Mouse (Mus musculus): Measurements from ENCODE around the gene Rpl21. TPM values are rescaled to one million over a fixed set of nuclear protein-coding genes. Genes with fewer than 3 reads are reported as not detected.
A peak's percentile ranks its signal among the peaks of the same experiment; 100 is the strongest.

The Rpl21 gene
- 549 and 599 TPM in 2 replicates for polyA plus RNA-seq (2015; fragmentation: Nextera tagmentation; extraction: Ambion mirVana)

GRCm38 (mm10) chr5:146832769-146833448 lies at the start of gene Rpl21:
Rpl21 (plus strand) TSS chr5:146832890.
- peak; percentile 98 for ATAC-seq (replicated peaks; ENCODE audit: low FRiP score)
- under 1% methylated on average over 60 of the region's 60 CpGs for WGBS
- Histone ChIP-seq H3K9me3 (replicated peaks) (no peaks in the 10 kb centered on the region), H3K27me3 (no peaks in the 10 kb centered on the region), H3K4me3 (replicated peaks) (peak within 1 kb of the TSS; percentile 85), H3K36me3 (peaks cover 39% of the 10 kb centered on the region), H3K4me1 (peaks cover 24% of the 10 kb centered on the region), H3K9ac (peak within 1 kb of the TSS; percentile 97), H3K4me2 (peak within 1 kb of the TSS; percentile 75), H3K27ac (peak within 1 kb of the TSS; percentile 87)

DNA sequence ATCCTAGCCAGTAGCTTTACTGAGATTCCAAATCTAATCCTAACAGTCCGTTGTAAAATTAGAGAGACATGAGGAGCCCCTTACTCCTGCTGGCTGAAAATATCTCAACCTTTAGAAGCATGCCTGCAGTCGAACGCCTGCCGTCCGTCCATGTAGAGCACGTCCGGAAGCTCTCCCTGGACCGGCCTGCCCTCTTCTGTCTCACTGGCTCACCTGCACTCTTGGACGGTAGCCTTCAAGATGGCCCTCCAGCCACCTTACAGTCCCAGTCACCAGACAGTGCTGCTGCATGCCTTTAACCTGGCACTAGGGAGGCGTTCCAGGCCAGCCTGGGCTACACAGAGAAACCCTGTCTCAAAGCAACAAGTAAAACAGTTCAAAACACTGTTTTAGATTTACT lies 49.4 kb upstream of the Rpl21 start:
- Histone ChIP-seq H3K9me3 (replicated peaks) (no peaks in the 10 kb centered on the region), H3K4me1 (peaks cover 63% of the 10 kb centered on the region), H3K27ac (no peak overlapping the region), H3K4me2 (no peak overlapping the region), H3K9ac (no peak overlapping the region), H3K4me3 (replicated peaks) (no peak overlapping the region), H3K36me3 (peaks cover 8% of the 10 kb centered on the region; the same call in 1 of the 2 replicates), H3K27me3 (no peaks in the 10 kb centered on the region)
- 84% methylated on average over 10 of the region's 10 CpGs for WGBS
- no peak for ATAC-seq (replicated peaks; ENCODE audit: low FRiP score)

DNA sequence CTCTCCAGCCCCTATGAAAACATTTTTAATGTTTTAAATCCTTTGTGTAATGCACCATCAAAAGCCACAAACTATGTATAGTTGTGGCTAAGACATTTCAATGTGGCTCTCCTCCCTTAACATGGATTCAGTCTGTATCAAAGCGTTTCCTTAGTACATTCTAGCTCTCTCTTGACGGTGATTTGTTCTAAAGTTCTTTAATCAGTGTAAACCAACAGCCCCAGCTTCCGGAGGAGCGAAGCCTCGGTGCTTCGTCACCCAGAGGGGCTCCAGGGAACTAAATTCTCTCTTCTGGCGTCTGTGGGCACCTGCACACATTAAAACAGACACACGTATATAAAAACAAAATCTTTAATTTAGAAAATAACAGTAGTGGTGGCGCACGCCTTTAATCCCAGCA lies 48.8 kb upstream of the Rpl21 start:
- Histone ChIP-seq H3K4me2 (no peak overlapping the region), H3K4me3 (replicated peaks) (no peak overlapping the region), H3K9me3 (replicated peaks) (no peaks in the 10 kb centered on the region), H3K9ac (no peak overlapping the region), H3K4me1 (peaks cover 65% of the 10 kb centered on the region), H3K36me3 (peaks cover 8% of the 10 kb centered on the region; the same call in 1 of the 2 replicates), H3K27ac (no peak overlapping the region), H3K27me3 (no peaks in the 10 kb centered on the region)
- ATAC-seq (replicated peaks; ENCODE audit: low FRiP score): no peak
- WGBS: 91% methylated on average over 10 of the region's 10 CpGs

DNA sequence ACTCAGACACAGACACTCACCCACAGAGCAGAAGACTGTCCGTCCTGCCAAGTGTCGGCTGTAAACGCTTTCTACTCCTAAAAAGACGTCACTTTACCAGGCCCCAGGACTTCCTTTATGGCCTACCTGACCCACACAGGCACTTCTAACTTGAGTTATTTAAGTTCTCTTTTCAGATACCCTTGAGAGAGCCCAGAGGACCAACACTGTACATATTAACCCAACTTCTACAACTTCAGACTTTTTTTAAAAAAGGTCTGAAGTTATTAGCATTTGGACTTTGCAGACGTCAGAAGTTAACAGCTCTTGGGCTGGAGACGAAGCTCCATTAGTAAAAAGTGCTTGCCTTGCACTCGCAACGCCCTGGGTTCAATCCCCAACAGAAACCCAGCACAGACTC lies 46.6 kb upstream of the Rpl21 start:
- H3K36me3 ChIP-seq: peaks cover 8% of the 10 kb centered on the region; the same call in 1 of the 2 replicates
- H3K4me1 ChIP-seq: peaks cover 66% of the 10 kb centered on the region
- no peaks in the 10 kb centered on the region for H3K9me3 ChIP-seq (replicated peaks)
- no peak overlapping the region for H3K9ac ChIP-seq
- no peak overlapping the region for H3K4me2 ChIP-seq
- H3K4me3 ChIP-seq (replicated peaks): no peak overlapping the region
- ATAC-seq (replicated peaks; ENCODE audit: low FRiP score): no peak; the same call in 1 of the 2 replicates
- WGBS: 55% methylated on average over 8 of the region's 8 CpGs
- peak overlapping the region; percentile 76 for H3K27ac ChIP-seq
- H3K27me3 ChIP-seq: no peaks in the 10 kb centered on the region

GRCm38 (mm10) chr5:146789413-146789812 lies 43.3 kb upstream of the Rpl21 start:
- no peaks in the 10 kb centered on the region for H3K27me3 ChIP-seq
- no peak for ATAC-seq (replicated peaks; ENCODE audit: low FRiP score)
- H3K36me3 ChIP-seq: no peaks in the 10 kb centered on the region
- peaks cover 72% of the 10 kb centered on the region for H3K4me1 ChIP-seq
- no peak overlapping the region for H3K9ac ChIP-seq
- 44% methylated on average over 9 of the region's 9 CpGs for WGBS
- H3K27ac ChIP-seq: peak overlapping the region; percentile 76
- H3K9me3 ChIP-seq (replicated peaks): no peaks in the 10 kb centered on the region
- no peak overlapping the region for H3K4me3 ChIP-seq (replicated peaks)
- H3K4me2 ChIP-seq: 0 out of 2 replicates have a peak overlapping the region, but pooled peaks have one; percentile 3

DNA sequence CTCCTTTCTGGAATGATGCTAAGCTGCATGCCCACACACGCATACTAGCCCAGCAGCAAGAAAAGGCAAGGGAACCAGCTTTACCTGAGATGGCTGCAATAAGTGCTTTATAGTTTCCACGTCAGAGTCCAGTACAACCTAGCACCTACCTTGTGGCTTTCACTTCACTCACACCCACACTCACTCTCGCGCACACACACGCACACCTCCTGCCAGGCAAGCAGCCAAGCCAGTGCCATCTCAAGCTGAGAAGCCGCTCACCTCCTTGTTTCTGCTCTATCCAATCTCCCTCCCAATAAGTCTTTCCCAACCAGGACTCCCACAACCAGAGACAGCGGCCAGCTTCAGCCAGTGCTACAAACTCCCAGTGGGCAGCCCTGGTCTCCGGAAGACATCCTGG lies 41.7 kb upstream of the Rpl21 start:
- ATAC-seq (replicated peaks; ENCODE audit: low FRiP score): no peak

GRCm38 (mm10) chr5:146792140-146792791 lies 40.4 kb upstream of the Rpl21 start:
- Histone ChIP-seq H3K4me3 (replicated peaks) (peak overlapping the region; percentile 18; the same call in 1 of the 2 replicates), H3K9ac (0 out of 2 replicates have a peak overlapping the region, but pooled peaks have one; percentile 18), H3K27me3 (no peaks in the 10 kb centered on the region), H3K4me1 (peaks cover 59% of the 10 kb centered on the region), H3K36me3 (no peaks in the 10 kb centered on the region), H3K9me3 (replicated peaks) (no peaks in the 10 kb centered on the region), H3K4me2 (peak overlapping the region; percentile 65), H3K27ac (no peak overlapping the region)
- WGBS: 39% methylated on average over 7 of the region's 7 CpGs
- ATAC-seq (replicated peaks; ENCODE audit: low FRiP score): no peak

More for the DNA sequence above, 41.7 kb upstream of the Rpl21 start:
- Histone ChIP-seq H3K4me3 (replicated peaks) (no peak overlapping the region), H3K9me3 (replicated peaks) (no peaks in the 10 kb centered on the region), H3K4me2 (peak overlapping the region; percentile 16; the same call in 1 of the 2 replicates), H3K4me1 (peaks cover 68% of the 10 kb centered on the region), H3K27ac (peak overlapping the region; percentile 54; the same call in 1 of the 2 replicates), H3K9ac (0 out of 2 replicates have a peak overlapping the region, but pooled peaks have one; percentile 10), H3K36me3 (no peaks in the 10 kb centered on the region), H3K27me3 (no peaks in the 10 kb centered on the region)
- WGBS: 76% methylated on average over 8 of the region's 8 CpGs

DNA sequence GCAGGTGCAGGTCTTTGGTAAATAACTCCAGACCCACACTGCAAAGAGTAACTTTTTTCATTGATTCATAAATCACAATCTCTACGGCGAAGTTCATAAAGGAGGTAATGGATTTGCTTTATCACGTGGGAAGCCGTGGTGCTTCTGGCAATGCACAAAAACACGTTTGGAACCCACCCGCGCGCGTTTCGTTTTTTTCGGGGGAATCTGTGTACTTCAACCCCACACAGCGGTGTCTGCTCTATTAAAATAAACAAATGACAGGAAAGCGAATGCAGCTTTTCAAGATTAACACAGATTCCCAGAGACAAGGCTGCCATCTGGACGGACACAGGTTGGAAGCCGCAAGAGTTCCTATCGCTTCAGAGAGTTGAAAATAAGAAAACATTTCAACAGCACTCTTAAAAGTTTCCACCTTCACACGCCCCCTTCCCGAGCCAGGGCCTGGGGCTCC lies 39.0 kb upstream of the Rpl21 start:
- 2% methylated on average over 18 of the region's 18 CpGs for WGBS

DNA sequence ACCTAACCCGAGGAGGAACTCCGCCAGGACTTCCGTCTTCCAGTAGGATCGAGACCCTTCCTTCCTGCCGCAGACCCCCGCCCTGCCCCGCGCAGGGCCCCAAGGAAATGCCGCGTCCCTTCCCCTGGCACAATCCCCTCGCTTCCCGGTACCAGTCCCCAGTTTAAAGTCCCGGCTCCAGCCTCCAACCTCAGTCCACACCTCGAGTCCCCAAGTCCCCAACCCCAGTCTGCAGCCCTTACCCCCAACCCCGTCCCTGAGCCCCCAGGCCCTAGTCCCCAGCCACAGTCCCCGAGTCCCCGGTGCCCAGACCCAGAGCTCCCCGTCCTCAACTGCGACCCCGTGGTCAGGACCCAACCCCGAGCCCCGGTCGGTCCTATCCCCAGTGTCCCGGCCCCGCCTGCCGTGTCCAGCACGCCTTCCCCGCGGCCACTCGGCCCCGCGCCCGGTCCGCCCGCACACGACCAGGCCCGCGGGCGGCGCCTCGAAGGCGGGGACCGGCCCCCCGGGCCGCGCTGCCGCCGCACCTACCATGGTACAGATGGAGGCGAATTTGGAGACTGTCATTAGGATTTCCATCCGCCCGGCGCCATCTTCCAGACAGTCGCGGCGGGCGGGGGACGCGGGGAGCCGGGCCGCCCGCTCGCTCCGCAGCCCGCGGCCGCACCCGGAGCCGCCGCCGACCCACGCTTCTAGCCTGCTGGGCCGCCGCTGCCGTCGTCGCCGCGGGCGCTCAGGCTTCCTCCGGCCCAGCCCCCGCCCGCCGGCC lies 38.4 kb upstream of the Rpl21 start:
- peak overlapping the region; percentile 90 for H3K27ac ChIP-seq

More for the DNA sequence above, 39.0 kb upstream of the Rpl21 start:
- H3K4me1 ChIP-seq: peaks cover 59% of the 10 kb centered on the region
- no peak for ATAC-seq (replicated peaks; ENCODE audit: low FRiP score)
- peak overlapping the region; percentile 94 for H3K9ac ChIP-seq
- H3K36me3 ChIP-seq: no peaks in the 10 kb centered on the region
- H3K4me3 ChIP-seq (replicated peaks): peak overlapping the region; percentile 98
- H3K27me3 ChIP-seq: no peaks in the 10 kb centered on the region
- peak overlapping the region; percentile 90 for H3K27ac ChIP-seq
- peak overlapping the region; percentile 65 for H3K4me2 ChIP-seq
- H3K9me3 ChIP-seq (replicated peaks): no peaks in the 10 kb centered on the region

GRCm38 (mm10) chr5:146794853-146795252 lies 37.8 kb upstream of the Rpl21 start, which contains the start of gene Usp12:
Usp12 (minus strand) TSS chr5:146795006.
- peak; percentile 97 for ATAC-seq (replicated peaks; ENCODE audit: low FRiP score)
- Histone ChIP-seq H3K9ac (peak within 1 kb of the TSS; percentile 94), H3K4me3 (replicated peaks) (peak within 1 kb of the TSS; percentile 98), H3K36me3 (no peaks in the 10 kb centered on the region), H3K4me2 (peak within 1 kb of the TSS; percentile 65), H3K27me3 (no peaks in the 10 kb centered on the region), H3K4me1 (peaks cover 47% of the 10 kb centered on the region), H3K27ac (peak within 1 kb of the TSS; percentile 90), H3K9me3 (replicated peaks) (no peaks in the 10 kb centered on the region)
- WGBS: under 1% methylated on average over 45 of the region's 51 CpGs

More for the DNA sequence above, 38.4 kb upstream of the Rpl21 start:
- Histone ChIP-seq H3K4me3 (replicated peaks) (peak overlapping the region; percentile 98), H3K4me1 (peaks cover 53% of the 10 kb centered on the region), H3K9me3 (replicated peaks) (no peaks in the 10 kb centered on the region), H3K4me2 (peak overlapping the region; percentile 65), H3K36me3 (no peaks in the 10 kb centered on the region), H3K27me3 (no peaks in the 10 kb centered on the region), H3K9ac (peak overlapping the region; percentile 94)
- under 1% methylated on average over 82 of the region's 83 CpGs for WGBS
- peak; percentile 63 for ATAC-seq (replicated peaks; ENCODE audit: low FRiP score)

DNA sequence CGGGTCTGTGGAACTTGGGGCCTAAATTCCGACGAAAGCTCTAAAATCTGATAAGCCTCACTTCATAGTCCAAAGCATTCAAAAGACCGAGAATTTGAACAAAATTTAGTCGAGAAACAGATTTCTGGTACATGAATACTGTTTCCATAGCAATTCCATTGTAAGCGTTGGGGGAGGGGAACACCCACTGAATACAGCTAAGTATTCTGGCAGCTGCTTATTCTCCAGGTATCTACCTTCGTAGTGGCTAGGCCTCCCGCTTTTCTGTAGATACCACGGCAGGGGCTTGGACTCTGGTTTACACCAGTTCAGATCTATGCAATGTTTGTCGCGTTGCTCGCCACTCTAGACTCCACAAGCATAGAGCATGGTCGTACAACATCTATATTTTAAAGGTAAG lies 37.0 kb upstream of the Rpl21 start:
- ATAC-seq (replicated peaks; ENCODE audit: low FRiP score): no peak
- Histone ChIP-seq H3K9ac (no peak overlapping the region), H3K36me3 (no peaks in the 10 kb centered on the region), H3K4me1 (peaks cover 40% of the 10 kb centered on the region), H3K4me2 (no peak overlapping the region), H3K27ac (no peak overlapping the region), H3K4me3 (replicated peaks) (no peak overlapping the region), H3K9me3 (replicated peaks) (no peaks in the 10 kb centered on the region), H3K27me3 (no peaks in the 10 kb centered on the region)
- 81% methylated on average over 13 of the region's 13 CpGs for WGBS

Measured in kidney, embryonic 15.5 days (tissue).